Mouse (Mus musculus) inflammation-experienced regulatory T-cells, adult 6 months (primary cell): ENCODE data around the gene B3gnt9. TPM values are rescaled to one million over a fixed set of nuclear protein-coding genes. Genes with fewer than 3 reads are reported as not detected.

Experiments
- ATAC-seq: one replicate; pipeline ENCODE4 v1.8.0; 2017
- polyA plus RNA-seq, 3 experiments: library from polyadenylated mRNA; unstranded; fragments of 100-300 nt; shearing (Covaris generic); gene quantifications; one replicate each; pipeline ENCODE4 v1.2.1; 2017

The B3gnt9 gene
- polyA plus RNA-seq, 3 experiments from 2014 or later = 0.51 to 0.97 (median 0.87) TPM

DNA sequence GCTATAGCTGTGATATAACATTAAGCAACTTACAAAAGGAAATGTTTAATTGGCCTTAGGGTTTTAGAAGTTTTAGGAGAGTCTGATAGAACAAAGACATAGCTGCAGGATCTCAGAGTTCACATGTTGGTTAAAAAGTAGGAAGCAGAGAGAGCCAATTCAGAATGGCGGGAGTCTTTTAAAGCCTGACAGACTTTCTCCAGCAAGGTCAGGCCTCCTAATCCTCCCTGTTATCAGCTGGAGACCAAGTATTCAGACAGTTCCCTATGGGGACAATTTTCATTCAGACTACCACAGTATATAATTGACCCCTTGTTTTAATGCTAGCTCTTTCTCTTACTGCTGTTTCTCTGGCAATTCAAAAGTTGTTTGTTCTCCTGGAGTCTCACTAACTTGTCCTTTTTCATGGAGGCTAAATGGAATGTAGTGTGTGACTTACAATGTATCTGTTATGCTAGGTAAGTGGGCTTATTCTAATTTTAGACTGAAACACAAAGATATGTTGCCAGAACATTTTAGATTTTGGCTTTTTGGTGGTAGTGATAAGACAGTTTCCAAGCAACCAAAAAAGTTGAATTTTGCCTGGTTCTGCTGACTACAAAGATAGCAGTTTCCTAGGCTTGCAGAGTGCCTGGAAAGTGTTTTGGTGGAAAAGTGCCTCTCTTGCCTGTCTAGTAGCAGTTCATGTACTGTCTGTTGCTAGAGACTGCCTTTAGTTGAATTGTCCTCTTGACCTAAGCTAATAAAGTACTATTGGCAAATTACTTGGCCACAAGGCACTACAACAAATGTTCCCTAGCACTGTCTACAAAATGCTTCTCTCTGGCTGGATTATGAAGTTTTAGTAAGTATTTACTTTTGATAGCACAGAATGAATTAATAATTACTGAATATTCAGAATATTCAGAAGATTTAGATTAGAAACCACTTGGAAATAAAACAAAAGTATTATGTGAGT is 45.5 kb downstream of the B3gnt9 start:
- no peak for ATAC-seq

DNA sequence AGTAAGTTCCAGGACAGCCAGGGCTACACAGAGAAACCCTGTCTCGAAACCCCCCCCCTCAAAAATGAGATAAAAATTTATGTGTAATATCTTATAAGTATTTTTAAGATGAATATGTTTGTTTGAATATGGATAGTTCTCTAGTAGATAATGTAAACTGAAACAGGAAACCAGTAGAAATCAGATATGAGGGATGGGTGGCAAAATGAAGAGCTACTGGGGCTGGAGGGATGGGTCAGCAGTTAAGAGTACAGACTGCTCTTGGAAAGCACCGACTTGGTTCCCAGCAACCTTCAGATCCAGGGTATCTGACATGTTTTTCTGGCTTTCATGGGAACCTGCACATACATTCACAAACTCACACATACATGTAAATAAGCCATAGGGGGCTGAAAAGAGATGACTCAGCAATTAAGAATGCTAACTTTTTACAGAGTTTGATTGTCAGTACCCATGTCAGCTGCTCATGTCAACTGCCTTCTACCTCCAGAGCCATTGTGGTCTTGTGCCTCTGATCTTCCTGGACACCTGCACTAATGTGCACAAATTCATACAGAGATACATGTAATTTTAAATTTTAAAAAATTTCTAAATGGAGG is 47.2 kb downstream of the B3gnt9 start:
- no peak for ATAC-seq

DNA sequence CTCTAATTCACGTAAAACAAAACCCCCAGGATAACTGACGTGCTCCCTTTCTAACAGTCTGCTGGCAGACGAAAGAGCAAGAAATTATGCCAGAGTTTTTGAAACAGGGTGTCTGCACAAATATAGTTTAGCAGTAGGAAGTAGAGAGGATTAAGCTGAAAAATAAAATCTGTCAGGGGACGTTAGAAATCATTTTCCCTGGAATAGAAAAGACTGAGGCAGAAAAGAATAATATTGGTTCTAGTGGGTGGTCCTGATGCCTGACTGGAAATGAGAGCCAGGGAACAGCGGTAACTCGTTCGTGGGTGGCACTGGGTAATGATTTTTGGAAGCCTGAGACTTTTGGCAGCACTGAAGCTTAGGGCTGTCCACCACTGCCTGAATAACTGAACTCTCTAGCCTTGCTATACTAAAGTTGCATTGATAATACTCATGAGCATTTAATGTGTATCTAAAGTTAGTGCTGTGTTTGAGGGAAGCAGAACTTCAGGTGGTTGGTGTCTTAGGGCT is 48.1 kb downstream of the B3gnt9 start:
- no peak for ATAC-seq

DNA sequence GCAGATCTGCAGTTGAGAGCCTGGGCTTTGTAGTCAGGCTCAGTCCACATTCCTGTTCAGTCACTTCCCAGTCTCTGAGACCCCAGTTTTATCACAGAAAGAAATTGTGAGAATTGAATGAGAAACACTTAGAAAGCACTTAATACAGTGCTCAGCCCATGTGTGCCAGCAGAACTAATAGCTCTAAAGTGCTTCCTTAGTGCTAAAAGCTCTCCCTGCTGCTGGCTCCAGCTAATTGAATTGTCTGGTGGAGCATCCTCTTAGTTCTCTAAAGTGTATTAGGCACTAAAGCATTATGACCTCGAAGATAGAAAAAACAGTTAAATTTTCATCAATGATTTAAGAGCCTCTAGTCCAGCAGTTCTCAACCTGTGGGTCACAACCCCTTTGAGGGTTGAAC is 49.2 kb downstream of the B3gnt9 start:
- no peak for ATAC-seq

Other genes with a start within 250 kb of the B3gnt9 start
- not detected for gene Ces3a, start 206.6 kb downstream of the B3gnt9 start, polyA plus RNA-seq
- not detected for gene Ces3b, start 171.4 kb downstream of the B3gnt9 start, polyA plus RNA-seq
- not detected for gene Ces4a, start 123.4 kb downstream of the B3gnt9 start, polyA plus RNA-seq
- gene Cbfb, start 84.5 kb downstream of the B3gnt9 start, polyA plus RNA-seq = 10 to 100 TPM; 34.4 to 53.8 (median 42.1) TPM
- gene D230025D16Rik, start 30.0 kb downstream of the B3gnt9 start, polyA plus RNA-seq = 10 to 100 TPM; 11.1 to 14.6 (median 12.1) TPM
- gene Tradd, start 9.5 kb upstream of the B3gnt9 start, polyA plus RNA-seq = 10 to 100 TPM; 54.1 to 78.8 (median 58.2) TPM
- 10 to 100 TPM; 18.5 to 24.7 (median 18.5) TPM for gene Fbxl8, start 9.5 kb upstream of the B3gnt9 start, polyA plus RNA-seq
- under 1 TPM in 1 of 3 experiments, not detected in 2; 0.34 TPM for gene Hsf4, start 14.6 kb upstream of the B3gnt9 start, polyA plus RNA-seq
- under 1 TPM in 1 of 3 experiments, not detected in 2; 0.26 TPM for gene Nol3, start 21.0 kb upstream of the B3gnt9 start, polyA plus RNA-seq
- 1 to 10 TPM; 1.2 to 2.5 (median 2.1) TPM for gene 4931428F04Rik, start 34.7 kb upstream of the B3gnt9 start, polyA plus RNA-seq
- under 1 TPM in 2 of 3 experiments, not detected in 1; 0.38 to 0.60 TPM for gene Exoc3l, start 40.9 kb upstream of the B3gnt9 start, polyA plus RNA-seq
- gene E2f4, start 42.5 kb upstream of the B3gnt9 start, polyA plus RNA-seq = 10 to 100 TPM; 54.2 to 61.3 (median 55.9) TPM
- gene Elmo3, start 50.4 kb upstream of the B3gnt9 start, polyA plus RNA-seq = 10 to 100 TPM in 1 of 3 experiments, 1 to 10 TPM in 2; 3.9 to 11.8 (median 9.5) TPM
- gene Lrrc29, start 71.1 kb upstream of the B3gnt9 start, polyA plus RNA-seq = 1 to 10 TPM; 1.8 to 4.2 (median 3.2) TPM
- gene Tmem208, start 71.2 kb upstream of the B3gnt9 start, polyA plus RNA-seq = 100 to 1,000 TPM; 136 to 151 (median 144) TPM
- gene Fhod1, start 92.8 kb upstream of the B3gnt9 start, polyA plus RNA-seq = 1 to 10 TPM; 3.1 to 3.5 (median 3.2) TPM
- 1 to 10 TPM in 1 of 3 experiments, under 1 TPM in 2; 0.28 to 1.3 (median 0.42) TPM for gene Slc9a5, start 93.7 kb upstream of the B3gnt9 start, polyA plus RNA-seq
- gene Plekhg4, start 118.1 kb upstream of the B3gnt9 start, polyA plus RNA-seq = under 1 TPM in 1 of 3 experiments, not detected in 2; 0.11 TPM
- gene Kctd19, start 158.3 kb upstream of the B3gnt9 start, polyA plus RNA-seq = not detected
- not detected for gene Lrrc36, start 158.4 kb upstream of the B3gnt9 start, polyA plus RNA-seq
- 1 to 10 TPM in 1 of 3 experiments, under 1 TPM in 1, not detected in 1; 0.48 to 2.2 TPM for gene Tppp3, start 216.4 kb upstream of the B3gnt9 start, polyA plus RNA-seq
- gene Zdhhc1, start 241.7 kb upstream of the B3gnt9 start, polyA plus RNA-seq = 1 to 10 TPM; 1.1 to 2.2 (median 1.8) TPM